Mouse (Mus musculus): ENCODE data around the gene Aamdc. TPM values are rescaled to one million over a fixed set of nuclear protein-coding genes. Genes with fewer than 3 reads are reported as not detected.

The Aamdc gene
- polyA plus RNA-seq, 1 experiment: 33.5 TPM

DNA sequence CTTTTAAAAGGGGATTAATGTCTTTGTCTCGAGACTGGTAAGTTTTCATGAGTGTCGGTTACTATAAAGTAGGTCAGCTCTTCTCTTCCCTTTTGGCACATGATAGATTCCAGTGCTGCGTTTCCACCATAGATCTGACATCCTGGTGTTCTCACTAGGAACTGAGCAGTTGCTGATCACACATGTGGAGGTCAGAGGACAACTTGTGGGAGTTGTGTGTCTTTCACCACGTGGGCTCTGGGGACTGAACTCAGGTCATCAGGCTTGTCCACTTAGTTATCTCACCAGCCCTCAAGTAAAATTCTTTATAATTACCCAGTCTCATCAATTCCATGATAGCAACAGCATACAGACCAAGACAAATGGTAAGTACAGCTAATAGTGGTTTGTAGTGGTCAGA lies 9.9 kb downstream of the Aamdc start:
- no peak for TF ChIP-seq CTCF (IDR thresholded peaks at IDR 0.05; ENCODE audit: control insufficient read depth, insufficient read depth, insufficient replicate concordance, low read depth, low read length)
- no peak for TF ChIP-seq POLR2A (IDR thresholded peaks at IDR 0.05; ENCODE audit: control insufficient read depth, low read depth, low read length)
- Histone ChIP-seq H3K4me1 (ENCODE audit: control insufficient read depth, insufficient read depth, low read length) (no peaks in the 10 kb centered on the region), H3K4me3 (ENCODE audit: control insufficient read depth, low read depth, low read length) (no peak overlapping the region), H3K27ac (ENCODE audit: control insufficient read depth, insufficient read depth, low read depth, low read length) (no peak overlapping the region), H3K36me3 (ENCODE audit: control insufficient read depth, insufficient read depth, low read length) (no peaks in the 10 kb centered on the region), H3K27me3 (ENCODE audit: control insufficient read depth, insufficient read depth, low read length) (no peaks in the 10 kb centered on the region)

DNA sequence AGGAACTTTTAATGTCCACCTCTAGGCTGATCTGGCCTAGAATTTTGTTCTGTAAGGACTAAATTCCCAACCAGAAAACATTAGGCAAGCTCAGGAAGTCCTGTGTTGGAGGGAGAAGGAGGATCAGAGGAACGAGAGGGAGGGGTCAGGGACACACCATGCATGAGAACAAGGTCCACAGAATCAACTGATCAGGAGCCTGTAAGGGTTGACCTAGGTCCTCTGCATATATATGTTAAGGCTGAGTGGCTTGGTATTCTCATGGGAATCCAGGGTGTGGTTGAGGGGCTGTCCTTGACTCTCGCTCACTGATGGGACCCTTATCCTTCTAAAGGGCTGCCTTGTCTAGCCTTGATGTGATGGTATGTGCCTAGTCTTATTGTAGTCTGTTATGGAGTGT lies 15.7 kb downstream of the Aamdc start:
- Histone ChIP-seq H3K4me1 (ENCODE audit: control insufficient read depth, insufficient read depth, low read length) (no peaks in the 10 kb centered on the region), H3K27ac (ENCODE audit: control insufficient read depth, insufficient read depth, low read depth, low read length) (no peak overlapping the region), H3K36me3 (ENCODE audit: control insufficient read depth, insufficient read depth, low read length) (no peaks in the 10 kb centered on the region), H3K4me3 (ENCODE audit: control insufficient read depth, low read depth, low read length) (no peak overlapping the region), H3K27me3 (ENCODE audit: control insufficient read depth, insufficient read depth, low read length) (no peaks in the 10 kb centered on the region)
- no peak for TF ChIP-seq CTCF (IDR thresholded peaks at IDR 0.05; ENCODE audit: control insufficient read depth, insufficient read depth, insufficient replicate concordance, low read depth, low read length)
- TF ChIP-seq POLR2A (IDR thresholded peaks at IDR 0.05; ENCODE audit: control insufficient read depth, low read depth, low read length): no peak

DNA sequence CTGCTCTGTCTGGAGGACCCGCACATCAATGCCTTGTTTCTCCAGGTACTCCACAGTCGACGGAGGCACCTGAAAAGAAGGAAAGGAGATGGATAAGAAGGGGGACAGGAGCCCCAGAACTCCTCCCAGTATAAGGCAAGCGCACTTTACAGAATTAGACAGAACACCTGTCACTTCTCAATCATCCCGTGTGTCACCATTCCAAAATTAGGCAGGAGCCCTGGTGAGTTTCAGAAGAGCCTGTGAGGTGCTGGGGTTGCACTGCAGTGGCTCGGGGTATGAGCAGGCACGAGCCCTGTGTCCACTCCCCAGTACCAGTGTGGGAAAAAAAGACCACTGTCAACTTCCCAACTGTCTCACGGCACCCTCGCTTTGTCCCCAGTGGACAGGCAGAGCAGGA lies 28.6 kb downstream of the Aamdc start:
- TF ChIP-seq CTCF (IDR thresholded peaks at IDR 0.05; ENCODE audit: control insufficient read depth, insufficient read depth, insufficient replicate concordance, low read depth, low read length) (no peak), POLR2A (IDR thresholded peaks at IDR 0.05; ENCODE audit: control insufficient read depth, low read depth, low read length) (no peak)
- Histone ChIP-seq H3K27me3 (ENCODE audit: control insufficient read depth, insufficient read depth, low read length) (no peaks in the 10 kb centered on the region), H3K27ac (ENCODE audit: control insufficient read depth, insufficient read depth, low read depth, low read length) (no peak overlapping the region), H3K36me3 (ENCODE audit: control insufficient read depth, insufficient read depth, low read length) (no peaks in the 10 kb centered on the region; the same call in 1 of the 2 replicates), H3K4me1 (ENCODE audit: control insufficient read depth, insufficient read depth, low read length) (no peaks in the 10 kb centered on the region), H3K4me3 (ENCODE audit: control insufficient read depth, low read depth, low read length) (no peak overlapping the region)

DNA sequence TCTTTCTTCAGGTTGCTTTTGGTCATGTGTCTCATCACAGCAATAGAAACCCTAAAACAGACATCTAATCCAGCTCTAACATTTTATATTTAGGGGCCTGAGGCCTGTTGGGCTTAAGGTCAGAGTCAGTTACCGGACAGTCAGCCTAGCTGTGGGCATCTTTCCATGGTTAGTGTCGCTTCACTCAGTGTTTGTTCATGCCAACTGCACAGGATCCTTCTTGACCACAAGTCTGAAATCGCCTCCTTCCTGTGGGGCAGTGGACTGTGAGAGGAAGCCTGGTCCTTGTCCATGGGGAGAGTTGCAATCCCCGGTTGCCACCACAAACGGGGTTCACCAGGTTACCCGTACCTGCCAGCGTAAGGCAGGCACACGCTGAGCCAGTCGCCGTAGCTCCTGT lies 30.0 kb downstream of the Aamdc start:
- no peaks in the 10 kb centered on the region for H3K27me3 ChIP-seq (ENCODE audit: control insufficient read depth, insufficient read depth, low read length)
- no peaks in the 10 kb centered on the region; the same call in 1 of the 2 replicates for H3K36me3 ChIP-seq (ENCODE audit: control insufficient read depth, insufficient read depth, low read length)
- H3K4me1 ChIP-seq (ENCODE audit: control insufficient read depth, insufficient read depth, low read length): no peaks in the 10 kb centered on the region
- no peak overlapping the region for H3K27ac ChIP-seq (ENCODE audit: control insufficient read depth, insufficient read depth, low read depth, low read length)
- H3K4me3 ChIP-seq (ENCODE audit: control insufficient read depth, low read depth, low read length): no peak overlapping the region
- TF ChIP-seq POLR2A (IDR thresholded peaks at IDR 0.05; ENCODE audit: control insufficient read depth, low read depth, low read length) (no peak), CTCF (IDR thresholded peaks at IDR 0.05; ENCODE audit: control insufficient read depth, insufficient read depth, insufficient replicate concordance, low read depth, low read length) (no peak)

DNA sequence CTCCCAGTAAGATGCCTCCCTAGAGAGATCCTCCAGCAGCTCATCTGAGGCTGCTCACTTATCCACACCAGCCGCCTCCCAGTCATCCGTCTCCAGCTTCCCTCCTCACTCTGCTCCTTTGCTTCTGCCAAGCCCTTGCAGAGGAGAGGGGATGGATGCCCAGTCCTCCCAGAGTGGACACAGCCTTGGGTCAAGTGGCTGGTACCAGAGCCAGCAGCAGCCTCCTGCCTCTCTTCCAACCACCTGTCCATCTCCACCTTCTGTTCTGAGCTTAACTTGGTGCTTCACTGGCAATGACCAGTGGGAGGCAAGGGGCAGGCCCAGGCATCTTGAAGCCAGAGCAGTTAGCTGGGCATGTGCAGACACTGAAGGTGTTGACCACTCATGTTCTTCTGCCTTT lies 32.8 kb downstream of the Aamdc start:
- Histone ChIP-seq H3K4me3 (ENCODE audit: control insufficient read depth, low read depth, low read length) (no peak overlapping the region), H3K4me1 (ENCODE audit: control insufficient read depth, insufficient read depth, low read length) (no peaks in the 10 kb centered on the region), H3K27ac (ENCODE audit: control insufficient read depth, insufficient read depth, low read depth, low read length) (no peak overlapping the region), H3K27me3 (ENCODE audit: control insufficient read depth, insufficient read depth, low read length) (no peaks in the 10 kb centered on the region), H3K36me3 (ENCODE audit: control insufficient read depth, insufficient read depth, low read length) (no peaks in the 10 kb centered on the region)
- no peak for TF ChIP-seq CTCF (IDR thresholded peaks at IDR 0.05; ENCODE audit: control insufficient read depth, insufficient read depth, insufficient replicate concordance, low read depth, low read length)
- TF ChIP-seq POLR2A (IDR thresholded peaks at IDR 0.05; ENCODE audit: control insufficient read depth, low read depth, low read length): no peak

DNA sequence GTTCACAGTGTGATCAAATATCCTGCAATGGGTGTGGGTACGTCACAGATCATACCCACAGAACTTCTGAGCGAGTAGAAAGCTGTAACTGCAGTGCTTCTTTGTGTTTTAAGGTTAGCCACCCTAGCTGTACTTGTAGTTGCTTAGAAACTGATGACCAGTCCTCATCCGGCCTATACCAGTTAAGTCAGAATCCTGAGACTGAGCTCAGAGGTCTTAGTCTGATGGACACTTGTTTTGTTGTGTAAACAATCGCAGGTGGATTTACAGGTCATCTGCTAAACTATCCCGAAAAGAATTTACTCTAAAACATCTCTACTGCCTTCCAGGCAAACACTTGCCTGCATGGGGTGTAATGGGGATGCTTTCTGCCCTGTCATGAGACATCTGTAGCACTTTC lies 42.7 kb downstream of the Aamdc start:
- no peaks in the 10 kb centered on the region for H3K4me1 ChIP-seq (ENCODE audit: control insufficient read depth, insufficient read depth, low read length)
- H3K27me3 ChIP-seq (ENCODE audit: control insufficient read depth, insufficient read depth, low read length): no peaks in the 10 kb centered on the region
- H3K36me3 ChIP-seq (ENCODE audit: control insufficient read depth, insufficient read depth, low read length): peaks cover 1% of the 10 kb centered on the region
- no peak overlapping the region for H3K4me3 ChIP-seq (ENCODE audit: control insufficient read depth, low read depth, low read length)
- no peak overlapping the region for H3K27ac ChIP-seq (ENCODE audit: control insufficient read depth, insufficient read depth, low read depth, low read length)
- TF ChIP-seq CTCF (IDR thresholded peaks at IDR 0.05; ENCODE audit: control insufficient read depth, insufficient read depth, insufficient replicate concordance, low read depth, low read length) (no peak), POLR2A (IDR thresholded peaks at IDR 0.05; ENCODE audit: control insufficient read depth, low read depth, low read length) (no peak)

DNA sequence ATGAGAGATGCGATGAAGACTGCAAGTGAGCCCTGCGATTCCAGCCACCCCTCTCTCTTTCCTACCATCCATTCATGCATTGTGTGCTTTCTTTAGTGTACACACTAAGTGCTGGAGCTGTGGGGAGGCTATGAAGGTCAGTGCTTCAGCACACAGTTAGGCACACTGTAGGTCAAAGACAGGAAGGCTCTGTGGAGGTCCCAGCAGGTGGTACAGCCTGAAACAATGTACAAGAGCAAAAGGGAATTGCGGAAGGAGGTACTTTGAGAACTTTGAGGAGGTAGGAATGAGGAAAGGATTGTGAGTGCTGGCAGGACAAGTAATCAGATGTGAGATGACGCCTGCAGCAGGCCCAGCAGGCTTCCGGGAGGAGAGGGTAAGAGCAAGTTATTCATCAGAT lies 43.8 kb downstream of the Aamdc start:
- TF ChIP-seq POLR2A (IDR thresholded peaks at IDR 0.05; ENCODE audit: control insufficient read depth, low read depth, low read length): no peak
- TF ChIP-seq CTCF (IDR thresholded peaks at IDR 0.05; ENCODE audit: control insufficient read depth, insufficient read depth, insufficient replicate concordance, low read depth, low read length): no peak
- Histone ChIP-seq H3K27ac (ENCODE audit: control insufficient read depth, insufficient read depth, low read depth, low read length) (no peak overlapping the region), H3K4me3 (ENCODE audit: control insufficient read depth, low read depth, low read length) (no peak overlapping the region), H3K4me1 (ENCODE audit: control insufficient read depth, insufficient read depth, low read length) (no peaks in the 10 kb centered on the region), H3K27me3 (ENCODE audit: control insufficient read depth, insufficient read depth, low read length) (no peaks in the 10 kb centered on the region), H3K36me3 (ENCODE audit: control insufficient read depth, insufficient read depth, low read length) (peaks cover 1% of the 10 kb centered on the region)

DNA sequence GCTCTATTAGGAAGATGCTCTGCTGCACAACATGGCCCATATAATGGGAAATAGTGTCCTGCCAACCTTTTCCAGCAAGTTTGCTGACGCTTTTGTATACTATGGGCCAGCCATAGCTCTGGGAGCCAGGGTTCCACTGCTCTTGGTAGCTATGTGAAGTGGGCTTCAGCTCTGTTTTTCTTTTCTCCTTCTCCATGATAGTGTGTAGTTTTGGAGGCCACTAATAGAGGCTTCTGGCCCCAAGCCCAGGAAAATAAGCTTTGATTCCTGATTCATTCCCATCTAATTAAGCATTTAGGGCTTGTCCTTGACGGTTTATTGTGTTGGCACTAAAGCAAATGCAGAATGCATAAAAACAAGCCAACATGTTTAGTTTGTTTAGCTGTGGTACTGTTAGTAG lies 59.4 kb downstream of the Aamdc start:
- H3K36me3 ChIP-seq (ENCODE audit: control insufficient read depth, insufficient read depth, low read length): no peaks in the 10 kb centered on the region; the same call in none of the 2 replicates
- no peaks in the 10 kb centered on the region for H3K4me1 ChIP-seq (ENCODE audit: control insufficient read depth, insufficient read depth, low read length)
- H3K27me3 ChIP-seq (ENCODE audit: control insufficient read depth, insufficient read depth, low read length): no peaks in the 10 kb centered on the region
- TF ChIP-seq CTCF (IDR thresholded peaks at IDR 0.05; ENCODE audit: control insufficient read depth, insufficient read depth, insufficient replicate concordance, low read depth, low read length) (no peak), POLR2A (IDR thresholded peaks at IDR 0.05; ENCODE audit: control insufficient read depth, low read depth, low read length) (no peak)
- no peak overlapping the region for H3K27ac ChIP-seq (ENCODE audit: control insufficient read depth, insufficient read depth, low read depth, low read length)
- no peak overlapping the region for H3K4me3 ChIP-seq (ENCODE audit: control insufficient read depth, low read depth, low read length)

All from testis, adult 2 months (tissue).